Mouse (Mus musculus) liver, embryonic 11.5 days (tissue): ENCODE results near the gene Snap91. TPM values are rescaled to one million over a fixed set of nuclear protein-coding genes. Genes with fewer than 3 reads are reported as not detected.

Experiments used
- ATAC-seq: fragments of 200-750 bp; cut with Nextera tagmentation; replicated peaks from 2 replicates; pipeline ENCODE4 v1.8.0; 2017; ENCODE audit warnings: moderate number of reproducible peaks, mild to moderate bottlenecking, moderate TSS enrichment, moderate library complexity; ENCODE audit not compliant: low FRiP score
- DNase-seq: peaks from one replicate; pipeline ENCODE4 v3.0.0-alpha.2; 2017; ENCODE audit warnings: low spot score
- H3K27ac ChIP-seq: fragments of 300-500 bp; sonication (generic); 2 replicates; pipeline ENCODE4 v1.5.1; 2014; ENCODE audit warnings: mild to moderate bottlenecking, low read depth, low read length, control low read depth
- H3K27me3 ChIP-seq: fragments of 300-500 bp; sonication (generic); replicated peaks from 2 replicates; pipeline ENCODE4 v1.6.1; 2014; ENCODE audit warnings: low read length, mixed read lengths; ENCODE audit not compliant: control insufficient read depth, insufficient read depth
- H3K36me3 ChIP-seq: fragments of 300-500 bp; sonication (generic); 2 replicates; pipeline ENCODE4 v1.6.1; 2014; ENCODE audit warnings: mild to moderate bottlenecking, low read length, moderate library complexity, mixed read lengths; ENCODE audit not compliant: control insufficient read depth, insufficient read depth
- H3K4me1 ChIP-seq: fragments of 300-500 bp; sonication (generic); replicated peaks from 2 replicates; pipeline ENCODE4 v1.6.1; 2014; ENCODE audit warnings: low read length, mixed read lengths; ENCODE audit not compliant: control insufficient read depth, insufficient read depth
- H3K4me2 ChIP-seq: fragments of 300-500 bp; sonication (generic); 2 replicates; pipeline ENCODE4 v1.6.1; 2014; ENCODE audit warnings: mild to moderate bottlenecking, control low read depth, moderate library complexity
- H3K4me3 ChIP-seq: fragments of 300-500 bp; sonication (generic); 2 replicates; pipeline ENCODE4 v1.5.1; 2014; ENCODE audit warnings: low read depth, low read length, control low read depth
- H3K9ac ChIP-seq: fragments of 300-500 bp; sonication (generic); 2 replicates; pipeline ENCODE4 v1.6.1; 2014; ENCODE audit warnings: low read depth, low read length, control low read depth
- H3K9me3 ChIP-seq: fragments of 300-500 bp; sonication (generic); 2 replicates; pipeline ENCODE4 v1.6.1; 2016; ENCODE audit warnings: low read length, inconsistent platforms, mixed read lengths; ENCODE audit not compliant: control insufficient read depth
- WGBS: fragments of 180-500 bp; shearing (Covaris S2); extraction: QIAGEN DNeasy Blood & Tissue Kit; methylation state at CpG from one replicate; pipeline ENCODE4 v1.1.7; 2014; 5-methylcytosine and 5-hydroxymethylcytosine counted together
- polyA plus RNA-seq: library from polyadenylated mRNA; unstranded; fragments of >200 nt; fragmentation: Nextera tagmentation; extraction: Ambion mirVana; gene quantifications from 2 replicates; pipeline ENCODE4 v1.2.1, GENCODE M21; 2014

Gene Snap91
- polyA plus RNA-seq, 1 experiment from 2014 or later = 1.2 TPM

- no peaks in the 10 kb centered on the region for H3K4me1 ChIP-seq
- no peak overlapping the region for H3K4me2 ChIP-seq
- ATAC-seq = peak; percentile 57
- H3K36me3 ChIP-seq = no peaks in the 10 kb centered on the region
- H3K9me3 ChIP-seq = no peaks in the 10 kb centered on the region
- no peak overlapping the region for H3K27ac ChIP-seq
- no peak overlapping the region for H3K4me3 ChIP-seq
- no peak overlapping the region for H3K9ac ChIP-seq
- WGBS = 39% methylated on average over 13 of the region's 13 CpGs
- H3K27me3 ChIP-seq = peaks cover 4% of the 10 kb centered on the region
- no peak for DNase-seq
These were observed 134.4 kb downstream of the Snap91 start for GRCm38 (mm10) chr9:86745926-86746581.

- H3K36me3 ChIP-seq = no peaks in the 10 kb centered on the region
- H3K9me3 ChIP-seq = no peaks in the 10 kb centered on the region
- no peak overlapping the region for H3K27ac ChIP-seq
- no peak for ATAC-seq
- H3K9ac ChIP-seq = no peak overlapping the region
- no peaks in the 10 kb centered on the region for H3K4me1 ChIP-seq
- no peak for DNase-seq
- H3K4me3 ChIP-seq = no peak overlapping the region
- H3K27me3 ChIP-seq = peaks cover 4% of the 10 kb centered on the region
- 38% methylated on average over 5 of the region's 5 CpGs for WGBS
- H3K4me2 ChIP-seq = no peak overlapping the region
These were observed 136.4 kb downstream of the Snap91 start for GRCm38 (mm10) chr9:86744041-86744440.

- Histone ChIP-seq H3K9ac (no peak within 1 kb of the TSS), H3K27me3 (peaks cover 4% of the 10 kb centered on the region), H3K4me2 (peak within 1 kb of the TSS; percentile 49), H3K9me3 (no peaks in the 10 kb centered on the region), H3K4me1 (no peaks in the 10 kb centered on the region), H3K27ac (no peak within 1 kb of the TSS), H3K4me3 (0 out of 2 replicates have a peak within 1 kb of the TSS, but pooled peaks have one; percentile 15), H3K36me3 (no peaks in the 10 kb centered on the region)
- no peak; the same call in 1 of the 2 replicates for ATAC-seq
- no peak for DNase-seq
- 8% methylated on average over 19 of the region's 19 CpGs for WGBS
These were observed 137.2 kb downstream of the Snap91 start, which contains the start of gene Prss35 for GRCm38 (mm10) chr9:86742959-86743911. Gene Prss35, plus strand, starts transcription at chr9:86743649.

- Histone ChIP-seq H3K9me3 (no peaks in the 10 kb centered on the region), H3K9ac (no peak overlapping the region), H3K36me3 (no peaks in the 10 kb centered on the region), H3K4me3 (no peak overlapping the region), H3K4me1 (no peaks in the 10 kb centered on the region), H3K4me2 (no peak overlapping the region), H3K27ac (no peak overlapping the region), H3K27me3 (peaks cover 4% of the 10 kb centered on the region)
- 32% methylated on average over 3 of the region's 3 CpGs for WGBS
- DNase-seq (no peak), ATAC-seq (no peak)
These were observed 140.5 kb downstream of the Snap91 start for GRCm38 (mm10) chr9:86739971-86740370.

- Histone ChIP-seq H3K36me3 (no peaks in the 10 kb centered on the region), H3K27me3 (peaks cover 4% of the 10 kb centered on the region), H3K9ac (no peak overlapping the region), H3K4me1 (no peaks in the 10 kb centered on the region), H3K9me3 (no peaks in the 10 kb centered on the region), H3K4me2 (no peak overlapping the region), H3K27ac (no peak overlapping the region), H3K4me3 (no peak overlapping the region)
- no peak for DNase-seq
- ATAC-seq = no peak
- 97% methylated on average over 8 of the region's 8 CpGs for WGBS
These were observed 141.7 kb downstream of the Snap91 start for GRCm38 (mm10) chr9:86738801-86739200.

- WGBS = 79% methylated on average over 1 of the region's 1 CpGs
- Histone ChIP-seq H3K4me3 (no peak overlapping the region), H3K9ac (no peak overlapping the region), H3K27ac (no peak overlapping the region), H3K4me2 (no peak overlapping the region), H3K36me3 (no peaks in the 10 kb centered on the region), H3K9me3 (no peaks in the 10 kb centered on the region), H3K27me3 (no peaks in the 10 kb centered on the region), H3K4me1 (no peaks in the 10 kb centered on the region)
- ATAC-seq = no peak
- DNase-seq = no peak
These were observed 142.4 kb downstream of the Snap91 start for GRCm38 (mm10) chr9:86738067-86738466.

GRCm38 (mm10) chr9:86736991-86737390, 143.5 kb downstream of the Snap91 start:
- ATAC-seq (0 out of 2 replicates have a peak, but pooled peaks have one; percentile 45), DNase-seq (no peak)

GRCm38 (mm10) chr9:86734795-86735194, 145.7 kb downstream of the Snap91 start:
- H3K9ac ChIP-seq = no peak overlapping the region
- H3K4me3 ChIP-seq = no peak overlapping the region
- no peaks in the 10 kb centered on the region for H3K27me3 ChIP-seq
- 61% methylated on average over 9 of the region's 9 CpGs for WGBS
- no peak for ATAC-seq
- no peak for DNase-seq
- H3K36me3 ChIP-seq = no peaks in the 10 kb centered on the region
- no peak overlapping the region for H3K27ac ChIP-seq
- no peaks in the 10 kb centered on the region for H3K9me3 ChIP-seq
- no peaks in the 10 kb centered on the region for H3K4me1 ChIP-seq
- no peak overlapping the region for H3K4me2 ChIP-seq

More at GRCm38 (mm10) chr9:86736991-86737390, 143.5 kb downstream of the Snap91 start:
- Histone ChIP-seq H3K27ac (no peak overlapping the region), H3K4me1 (no peaks in the 10 kb centered on the region), H3K9ac (no peak overlapping the region), H3K9me3 (no peaks in the 10 kb centered on the region), H3K27me3 (no peaks in the 10 kb centered on the region), H3K4me2 (no peak overlapping the region), H3K36me3 (no peaks in the 10 kb centered on the region), H3K4me3 (no peak overlapping the region)
- WGBS = 77% methylated on average over 4 of the region's 4 CpGs
